Mouse (Mus musculus): ENCODE results near the gene Plscr1. TPM values are rescaled to one million over a fixed set of nuclear protein-coding genes. Genes with fewer than 3 reads are reported as not detected.

The Plscr1 gene
- polyA plus RNA-seq, 1 experiment from 2014 or later, result 40.1 TPM

- Histone ChIP-seq H3K9me3 (replicated peaks; ENCODE audit: control insufficient read depth, low read length) (no peaks in the 10 kb centered on the region), H3K27ac (ENCODE audit: low read depth, low read length) (no peak overlapping the region), H3K4me2 (no peak overlapping the region), H3K4me3 (ENCODE audit: low read depth, low read length) (no peak overlapping the region), H3K27me3 (ENCODE audit: control insufficient read depth, insufficient read depth, low read length) (no peaks in the 10 kb centered on the region), H3K4me1 (ENCODE audit: control insufficient read depth, insufficient read depth, low read length) (no peaks in the 10 kb centered on the region), H3K36me3 (ENCODE audit: control insufficient read depth, insufficient read depth, low read length) (no peaks in the 10 kb centered on the region), H3K9ac (ENCODE audit: low read depth, low read length) (no peak overlapping the region)
- 92% methylated on average over 8 of the region's 8 CpGs for WGBS (ENCODE audit: insufficient replicate concordance)
- no peak for ATAC-seq (replicated peaks; ENCODE audit: insufficient number of reproducible peaks, low FRiP score, low TSS enrichment)
Measured at GRCm38 (mm10) chr9:92305620-92306220, 56.2 kb downstream of the Plscr1 start.

GRCm38 (mm10) chr9:92309077-92309476 lies 59.5 kb downstream of the Plscr1 start, which contains the start of gene 1700057G04Rik:
1700057G04Rik (plus strand) TSS chr9:92309377.
- ATAC-seq (replicated peaks; ENCODE audit: insufficient number of reproducible peaks, low FRiP score, low TSS enrichment), result no peak
- no peak within 1 kb of the TSS for H3K9ac ChIP-seq (ENCODE audit: low read depth, low read length)
- 69% methylated on average over 1 of the region's 1 CpGs for WGBS (ENCODE audit: insufficient replicate concordance)
- H3K9me3 ChIP-seq (replicated peaks; ENCODE audit: control insufficient read depth, low read length), result no peaks in the 10 kb centered on the region
- no peaks in the 10 kb centered on the region for H3K36me3 ChIP-seq (ENCODE audit: control insufficient read depth, insufficient read depth, low read length)
- no peaks in the 10 kb centered on the region for H3K4me1 ChIP-seq (ENCODE audit: control insufficient read depth, insufficient read depth, low read length)
- H3K4me3 ChIP-seq (ENCODE audit: low read depth, low read length), result no peak within 1 kb of the TSS
- H3K27me3 ChIP-seq (ENCODE audit: control insufficient read depth, insufficient read depth, low read length), result no peaks in the 10 kb centered on the region
- no peak within 1 kb of the TSS for H3K4me2 ChIP-seq
- H3K27ac ChIP-seq (ENCODE audit: low read depth, low read length), result no peak within 1 kb of the TSS

- H3K4me1 ChIP-seq (ENCODE audit: control insufficient read depth, insufficient read depth, low read length), result no peaks in the 10 kb centered on the region
- no peaks in the 10 kb centered on the region for H3K9me3 ChIP-seq (replicated peaks; ENCODE audit: control insufficient read depth, low read length)
- no peak for ATAC-seq (replicated peaks; ENCODE audit: insufficient number of reproducible peaks, low FRiP score, low TSS enrichment)
- H3K36me3 ChIP-seq (ENCODE audit: control insufficient read depth, insufficient read depth, low read length), result no peaks in the 10 kb centered on the region
- no peak overlapping the region for H3K4me2 ChIP-seq
- H3K27me3 ChIP-seq (ENCODE audit: control insufficient read depth, insufficient read depth, low read length), result no peaks in the 10 kb centered on the region
- WGBS (ENCODE audit: insufficient replicate concordance), result 74% methylated on average over 3 of the region's 3 CpGs
- H3K27ac ChIP-seq (ENCODE audit: low read depth, low read length), result no peak overlapping the region
- no peak overlapping the region for H3K9ac ChIP-seq (ENCODE audit: low read depth, low read length)
- H3K4me3 ChIP-seq (ENCODE audit: low read depth, low read length), result no peak overlapping the region
Measured at GRCm38 (mm10) chr9:92316791-92317190, 67.2 kb downstream of the Plscr1 start.

Small RNAs within 50 kb of the gene (microRNA-seq; reads per million reads assigned to microRNA genes)
- not detected for gene Mir6386 (ENCODE audit: borderline number of aligned reads)

Other genes with a start within 250 kb of the Plscr1 start
- not detected in 2 replicates for gene Plscr5, start 56.8 kb upstream of the Plscr1 start, polyA plus RNA-seq (2014; fragmentation: Nextera tagmentation; extraction: Ambion mirVana)
- 3.4 and 5.1 TPM in 2 replicates for gene Plscr2, start 25.9 kb downstream of the Plscr1 start, polyA plus RNA-seq (2014; fragmentation: Nextera tagmentation; extraction: Ambion mirVana)
- not detected in 2 replicates for gene 1700057G04Rik, start 59.6 kb downstream of the Plscr1 start, polyA plus RNA-seq (2014; fragmentation: Nextera tagmentation; extraction: Ambion mirVana)
- gene Plscr4, start 207.6 kb downstream of the Plscr1 start, polyA plus RNA-seq (2014; fragmentation: Nextera tagmentation; extraction: Ambion mirVana), result 2.5 and 2.7 TPM in 2 replicates